Mouse (Mus musculus): ENCODE measurements around the gene Trappc6a.

Trappc6a gene

GRCm38 (mm10) chr7:19562643-19563410 is 54.6 kb downstream of the Trappc6a start, which contains the start of gene Ppp1r37:
Ppp1r37 (minus strand) TSS chr7:19563076.
- no peak for DNase-seq

- DNase-seq = no peak
These were observed 55.7 kb downstream of the Trappc6a start for GRCm38 (mm10) chr7:19563884-19564283.

GRCm38 (mm10) chr7:19564455-19564854 is 56.3 kb downstream of the Trappc6a start:
- DNase-seq = no peak

Measured in cerebellum, adult 8-10 months (tissue).